Mouse (Mus musculus) stomach, embryonic 15.5 days (tissue): ENCODE measurements around the gene Lcn2. TPM values are rescaled to one million over a fixed set of nuclear protein-coding genes. Genes with fewer than 3 reads are reported as not detected.
"Not testable (repeated sequence)": the region's sequence is repeated elsewhere in the genome, so short reads cannot be mapped to it uniquely, and the experiment has no call there.

Experiments
- ATAC-seq: fragments of 200-750 bp; cut with Nextera tagmentation; 2 replicates; pipeline ENCODE4 v1.8.0; 2017; ENCODE audit warnings: low read depth, moderate number of reproducible peaks, moderate TSS enrichment; ENCODE audit not compliant: insufficient read depth, low FRiP score
- H3K27ac ChIP-seq: fragments of 300-500 bp; sonication (generic); 2 replicates; pipeline ENCODE4 v1.5.1; 2015; ENCODE audit warnings: mild to moderate bottlenecking, inconsistent platforms
- H3K27me3 ChIP-seq: fragments of 300-500 bp; sonication (generic); replicated peaks from 2 replicates; pipeline ENCODE4 v1.6.1; 2015; ENCODE audit warnings: inconsistent platforms
- H3K36me3 ChIP-seq: fragments of 300-500 bp; sonication (generic); 2 replicates; pipeline ENCODE4 v1.6.1; 2015; ENCODE audit warnings: inconsistent platforms
- H3K4me1 ChIP-seq: fragments of 300-500 bp; sonication (generic); 2 replicates; pipeline ENCODE4 v1.6.1; 2015; ENCODE audit warnings: inconsistent platforms
- H3K4me2 ChIP-seq: fragments of 300-500 bp; sonication (generic); 2 replicates; pipeline ENCODE4 v1.6.1; 2015; ENCODE audit warnings: mild to moderate bottlenecking, inconsistent platforms
- H3K4me3 ChIP-seq: fragments of 300-500 bp; sonication (generic); replicated peaks from 2 replicates; pipeline ENCODE4 v1.5.1; 2015; ENCODE audit warnings: inconsistent platforms
- H3K9ac ChIP-seq: fragments of 300-500 bp; sonication (generic); 2 replicates; pipeline ENCODE4 v1.6.1; 2015; ENCODE audit warnings: inconsistent platforms
- H3K9me3 ChIP-seq: fragments of 300-500 bp; sonication (generic); 2 replicates; pipeline ENCODE4 v1.6.1; 2016; ENCODE audit warnings: inconsistent platforms
- WGBS: fragments of 180-500 bp; shearing (Covaris S2); methylation state at CpG from one replicate; pipeline ENCODE4 v1.1.7; 2015; 5-methylcytosine and 5-hydroxymethylcytosine counted together
- polyA plus RNA-seq: library from polyadenylated mRNA; unstranded; fragments of >200 nt; fragmentation: Nextera tagmentation; extraction: Ambion mirVana; gene quantifications from 2 replicates; pipeline ENCODE4 v1.2.1, GENCODE M21; 2015

Lcn2 gene
- polyA plus RNA-seq, 1 experiment from 2014 or later = 30.7 TPM

DNA sequence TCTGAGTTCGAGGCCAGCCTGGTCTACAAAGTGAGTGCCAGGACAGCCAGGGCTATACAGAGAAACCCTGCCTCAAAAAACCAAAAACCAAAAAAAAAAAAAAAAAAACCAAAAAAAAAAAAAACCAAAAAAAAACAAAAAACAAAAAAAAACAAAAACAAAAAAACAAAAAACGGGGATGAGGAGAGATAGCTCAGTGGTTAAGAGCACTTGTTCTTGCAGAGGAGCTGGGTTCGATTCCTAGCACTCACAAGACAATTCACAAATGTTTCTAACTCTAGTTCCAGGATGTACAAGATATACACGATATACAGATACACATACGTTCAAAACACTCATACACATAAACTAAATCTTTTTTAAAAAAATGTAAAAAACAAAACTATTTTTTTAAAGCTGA, 25.8 kb downstream of the Lcn2 start:
- not testable (repeated sequence) for H3K27me3 ChIP-seq, H3K9me3 ChIP-seq, ATAC-seq, H3K36me3 ChIP-seq
- peak overlapping the region; percentile 66 for H3K4me3 ChIP-seq
- H3K4me2 ChIP-seq = peak overlapping the region; percentile 84
- WGBS = 41% methylated on average over 5 of the region's 5 CpGs
- peak overlapping the region; percentile 91 for H3K27ac ChIP-seq
- peak overlapping the region; percentile 70 for H3K9ac ChIP-seq
- peaks cover 24% of the 10 kb centered on the region for H3K4me1 ChIP-seq

DNA sequence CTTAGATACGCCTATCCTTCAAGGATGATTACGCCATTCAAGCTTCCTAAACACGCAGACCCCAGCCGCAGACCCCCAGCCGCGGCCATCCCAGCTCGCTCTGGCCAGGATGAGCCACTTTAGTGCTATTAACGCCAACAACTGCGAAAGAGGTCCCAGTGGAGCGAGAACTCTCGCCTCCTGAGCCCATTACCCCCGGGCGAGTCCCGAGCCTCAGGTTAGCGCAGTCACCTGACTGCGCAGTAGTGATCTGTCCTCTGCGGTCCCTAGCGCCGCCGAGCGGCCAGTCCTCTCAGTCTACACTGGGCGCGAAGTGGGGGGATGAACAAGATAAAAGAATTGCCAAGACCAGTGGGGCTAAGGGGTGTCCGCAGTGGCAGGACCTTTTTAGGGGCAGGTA, 26.6 kb downstream of the Lcn2 start:
- no peaks in the 10 kb centered on the region for H3K27me3 ChIP-seq
- ATAC-seq = peak; percentile 75
- H3K4me1 ChIP-seq = peaks cover 24% of the 10 kb centered on the region
- H3K4me3 ChIP-seq = peak overlapping the region; percentile 42
- peak overlapping the region; percentile 48; the same call in 1 of the 2 replicates for H3K27ac ChIP-seq
- H3K9me3 ChIP-seq = no peaks in the 10 kb centered on the region
- H3K4me2 ChIP-seq = peak overlapping the region; percentile 87
- WGBS = 3% methylated on average over 24 of the region's 24 CpGs
- H3K9ac ChIP-seq = no peak overlapping the region
- peaks cover 5% of the 10 kb centered on the region; the same call in 1 of the 2 replicates for H3K36me3 ChIP-seq

DNA sequence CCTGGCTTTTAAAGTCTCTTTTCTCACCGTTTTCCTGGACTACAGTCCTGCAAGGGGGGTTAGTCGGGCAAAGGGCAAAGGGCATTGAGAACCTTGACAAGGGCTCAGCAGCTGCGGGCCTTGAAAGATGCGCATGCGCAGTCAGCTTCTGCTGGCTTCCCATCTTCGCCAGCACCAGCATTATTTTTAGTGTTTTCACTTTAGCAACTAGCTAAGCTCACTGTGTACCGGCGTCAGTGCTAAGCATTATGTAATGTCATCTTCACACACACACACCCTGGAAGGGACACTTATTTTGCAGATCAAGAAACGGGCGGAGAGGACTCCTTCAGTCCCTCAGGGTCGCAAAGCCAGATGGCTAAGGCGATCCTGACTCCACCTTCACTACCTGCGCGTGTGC, 27.3 kb downstream of the Lcn2 start:
- Histone ChIP-seq H3K4me1 (peaks cover 24% of the 10 kb centered on the region), H3K4me2 (peak overlapping the region; percentile 87), H3K36me3 (peaks cover 2% of the 10 kb centered on the region; the same call in 1 of the 2 replicates), H3K27ac (peak overlapping the region; percentile 48; the same call in 1 of the 2 replicates), H3K4me3 (peak overlapping the region; percentile 42), H3K9ac (no peak overlapping the region), H3K27me3 (no peaks in the 10 kb centered on the region), H3K9me3 (no peaks in the 10 kb centered on the region)
- ATAC-seq = no peak
- 7% methylated on average over 14 of the region's 14 CpGs for WGBS

DNA sequence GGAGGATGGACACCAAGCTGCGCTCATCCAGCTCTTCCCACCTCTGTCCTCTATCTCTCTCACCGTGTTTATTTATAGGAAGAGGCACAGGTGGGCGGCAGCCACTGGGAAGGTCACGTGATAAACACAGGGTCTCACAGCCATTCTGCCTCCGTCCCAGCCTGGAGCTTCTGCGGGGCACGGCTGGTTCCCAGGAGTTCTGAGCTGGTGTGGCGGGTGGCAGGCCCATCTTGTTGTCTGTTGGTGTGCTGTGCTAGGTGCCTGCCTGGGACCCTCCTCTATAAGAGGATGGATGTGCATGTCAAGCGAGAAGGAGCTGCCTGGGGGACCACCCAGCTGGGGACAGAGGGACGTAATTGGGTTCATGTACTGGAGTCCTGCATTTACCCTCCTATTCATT, 29.7 kb downstream of the Lcn2 start:
- no peak for ATAC-seq
- WGBS = 51% methylated on average over 10 of the region's 10 CpGs
- H3K9me3 ChIP-seq = no peaks in the 10 kb centered on the region
- H3K27ac ChIP-seq = no peak overlapping the region
- no peak overlapping the region for H3K9ac ChIP-seq
- no peaks in the 10 kb centered on the region for H3K27me3 ChIP-seq
- H3K4me2 ChIP-seq = no peak overlapping the region
- H3K4me3 ChIP-seq = no peak overlapping the region
- no peaks in the 10 kb centered on the region for H3K36me3 ChIP-seq
- peaks cover 14% of the 10 kb centered on the region for H3K4me1 ChIP-seq

DNA sequence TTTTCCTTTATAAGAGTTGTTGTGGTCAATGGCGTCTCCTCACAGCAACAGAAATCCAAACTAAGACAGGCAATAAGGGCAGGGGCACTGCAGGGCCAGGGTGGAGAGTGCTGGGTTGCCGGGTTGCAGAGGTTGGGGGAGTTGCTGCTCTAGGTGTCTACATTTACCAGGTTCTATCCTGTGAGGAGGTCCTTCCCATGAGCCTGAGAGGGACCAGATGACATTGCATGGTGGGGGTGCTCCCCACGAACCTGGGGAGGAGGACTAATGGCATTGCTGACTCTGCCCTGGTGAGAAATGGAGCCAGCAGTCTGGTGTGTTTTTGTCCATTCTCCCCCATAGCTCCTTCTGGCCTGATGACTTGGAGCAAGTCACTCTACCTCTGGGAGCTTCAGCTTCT, 30.3 kb downstream of the Lcn2 start:
- Histone ChIP-seq H3K4me1 (peaks cover 18% of the 10 kb centered on the region), H3K4me3 (no peak overlapping the region), H3K4me2 (no peak overlapping the region), H3K27ac (no peak overlapping the region), H3K9me3 (no peaks in the 10 kb centered on the region), H3K9ac (no peak overlapping the region), H3K36me3 (no peaks in the 10 kb centered on the region), H3K27me3 (no peaks in the 10 kb centered on the region)
- ATAC-seq = no peak
- WGBS = 73% methylated on average over 3 of the region's 3 CpGs

DNA sequence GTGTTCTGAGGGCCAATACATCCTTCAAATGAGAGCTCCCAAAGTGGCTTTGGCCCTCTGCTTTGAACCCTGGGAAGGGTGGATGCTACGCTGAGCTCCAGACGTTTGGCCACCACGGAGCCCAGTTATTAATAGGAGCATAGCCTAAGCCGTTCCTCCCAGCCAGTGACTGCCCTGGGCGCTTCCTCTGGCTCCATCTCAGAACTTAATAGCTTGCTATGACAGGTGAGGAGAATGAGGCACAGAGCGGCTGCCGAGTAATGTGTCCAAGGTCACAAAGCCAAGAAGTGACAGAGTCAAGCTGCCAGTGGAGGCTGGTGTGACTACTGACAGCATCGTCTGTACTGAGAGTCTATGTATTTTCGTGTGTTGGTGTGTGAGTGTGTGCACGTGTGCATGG, 31.8 kb downstream of the Lcn2 start:
- Histone ChIP-seq H3K27ac (no peak overlapping the region), H3K4me1 (peaks cover 24% of the 10 kb centered on the region), H3K4me3 (no peak overlapping the region), H3K9me3 (no peaks in the 10 kb centered on the region), H3K36me3 (no peaks in the 10 kb centered on the region), H3K9ac (no peak overlapping the region), H3K4me2 (no peak overlapping the region), H3K27me3 (no peaks in the 10 kb centered on the region)
- ATAC-seq = no peak
- WGBS = 64% methylated on average over 10 of the region's 10 CpGs

DNA sequence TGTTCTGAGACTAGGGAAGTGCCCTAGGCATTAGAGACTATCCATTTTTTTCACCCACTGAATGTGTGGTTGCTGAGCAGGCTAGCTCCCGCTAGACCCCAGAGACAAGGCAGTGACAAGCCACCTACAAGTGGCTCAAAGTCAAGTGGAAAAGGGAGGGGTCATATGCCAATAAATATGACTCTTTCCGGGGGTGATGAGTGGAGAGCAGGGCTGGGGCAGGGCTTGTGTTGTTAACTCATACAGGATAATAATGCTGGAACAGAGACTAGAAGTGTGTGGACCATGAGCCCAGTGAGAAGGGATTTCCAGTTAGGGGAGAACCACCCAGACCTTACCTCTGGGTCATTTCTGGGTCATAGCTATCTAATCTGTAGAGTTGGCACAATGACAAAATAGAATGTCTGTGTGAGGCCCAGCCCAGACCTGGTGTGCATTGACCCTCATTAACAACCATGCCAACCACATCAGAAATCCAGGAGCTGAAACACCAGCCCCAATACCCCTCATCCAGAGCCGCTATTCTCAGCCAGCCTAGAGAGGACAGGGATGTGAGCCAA, 33.6 kb downstream of the Lcn2 start:
- no peak overlapping the region for H3K4me3 ChIP-seq
- H3K36me3 ChIP-seq = no peaks in the 10 kb centered on the region
- no peak for ATAC-seq
- H3K9ac ChIP-seq = no peak overlapping the region
- peaks cover 23% of the 10 kb centered on the region for H3K4me1 ChIP-seq
- 73% methylated on average over 3 of the region's 3 CpGs for WGBS
- peak overlapping the region; percentile 41; the same call in 1 of the 2 replicates for H3K27ac ChIP-seq
- no peaks in the 10 kb centered on the region for H3K9me3 ChIP-seq
- peak overlapping the region; percentile 99; the same call in 1 of the 2 replicates for H3K4me2 ChIP-seq
- 0 out of 2 replicates have a peak, but pooled peaks cover 3% of the 10 kb centered on the region for H3K27me3 ChIP-seq

DNA sequence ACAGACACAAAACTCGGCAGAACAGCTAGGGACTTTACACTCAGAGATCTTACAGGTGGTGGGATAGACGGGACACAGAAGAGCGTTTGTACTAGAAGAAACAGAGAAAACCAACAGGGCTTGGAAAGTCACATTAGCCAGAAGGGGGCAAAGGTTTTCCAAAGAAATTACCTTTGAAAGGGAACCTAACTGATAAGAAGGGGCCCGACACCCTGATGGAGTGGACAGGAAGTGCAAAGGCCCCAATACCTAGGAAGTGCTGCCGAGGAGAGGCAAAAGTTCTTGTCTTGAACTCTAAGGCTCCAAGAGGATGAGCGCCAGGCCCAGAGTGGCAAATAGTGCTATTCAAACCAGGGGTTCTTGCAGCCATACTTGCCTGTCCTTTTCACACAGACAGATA, 34.2 kb downstream of the Lcn2 start:
- peak overlapping the region; percentile 41; the same call in 1 of the 2 replicates for H3K27ac ChIP-seq
- no peak for ATAC-seq
- peaks cover 23% of the 10 kb centered on the region for H3K4me1 ChIP-seq
- no peak overlapping the region for H3K9ac ChIP-seq
- peak overlapping the region; percentile 99 for H3K4me2 ChIP-seq
- H3K9me3 ChIP-seq = no peaks in the 10 kb centered on the region
- no peak overlapping the region for H3K4me3 ChIP-seq
- H3K36me3 ChIP-seq = no peaks in the 10 kb centered on the region
- 0 out of 2 replicates have a peak, but pooled peaks cover 3% of the 10 kb centered on the region for H3K27me3 ChIP-seq
- 45% methylated on average over 6 of the region's 6 CpGs for WGBS

DNA sequence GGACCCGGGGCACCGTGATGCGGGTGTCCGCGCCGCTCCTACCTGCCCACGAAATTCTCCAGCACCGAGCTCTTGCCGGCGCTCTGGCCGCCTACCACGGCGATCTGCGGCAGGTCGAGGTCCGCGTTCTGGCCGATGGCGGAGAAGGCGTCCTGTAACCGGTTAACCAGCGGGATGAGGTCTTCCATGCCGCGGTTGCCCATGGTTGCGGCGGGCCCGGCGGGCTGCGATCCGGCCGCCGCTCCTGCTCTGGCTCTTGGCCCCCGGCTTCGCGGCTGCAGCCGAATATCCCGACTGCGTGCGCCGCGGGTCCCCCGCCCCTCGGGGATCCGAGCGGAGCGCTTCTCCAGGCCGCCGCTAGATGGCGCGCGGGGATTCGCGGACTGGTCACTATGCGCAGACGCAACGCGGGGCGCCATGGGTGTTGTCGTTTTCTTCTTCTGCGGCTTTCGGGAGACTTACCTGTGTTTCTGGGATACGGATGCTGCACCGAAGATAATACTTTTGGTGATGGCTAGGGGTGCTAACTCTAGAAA, 35.0 kb downstream of the Lcn2 start, which contains the start of gene Dnm1:
Gene Dnm1, minus strand, starts transcription at position 332 of the 536 bp plus-strand sequence.
- no peaks in the 10 kb centered on the region for H3K9me3 ChIP-seq
- peak within 1 kb of the TSS; percentile 60 for H3K9ac ChIP-seq
- H3K27ac ChIP-seq = peak within 1 kb of the TSS; percentile 48; the same call in 1 of the 2 replicates
- no peaks in the 10 kb centered on the region for H3K36me3 ChIP-seq
- peaks cover 23% of the 10 kb centered on the region for H3K4me1 ChIP-seq
- H3K4me2 ChIP-seq = peak within 1 kb of the TSS; percentile 99
- peak; percentile 63; the same call in 1 of the 2 replicates for ATAC-seq
- 0 out of 2 replicates have a peak, but pooled peaks cover 3% of the 10 kb centered on the region for H3K27me3 ChIP-seq
- WGBS = under 1% methylated on average over 58 of the region's 63 CpGs
- peak within 1 kb of the TSS; percentile 67 for H3K4me3 ChIP-seq

DNA sequence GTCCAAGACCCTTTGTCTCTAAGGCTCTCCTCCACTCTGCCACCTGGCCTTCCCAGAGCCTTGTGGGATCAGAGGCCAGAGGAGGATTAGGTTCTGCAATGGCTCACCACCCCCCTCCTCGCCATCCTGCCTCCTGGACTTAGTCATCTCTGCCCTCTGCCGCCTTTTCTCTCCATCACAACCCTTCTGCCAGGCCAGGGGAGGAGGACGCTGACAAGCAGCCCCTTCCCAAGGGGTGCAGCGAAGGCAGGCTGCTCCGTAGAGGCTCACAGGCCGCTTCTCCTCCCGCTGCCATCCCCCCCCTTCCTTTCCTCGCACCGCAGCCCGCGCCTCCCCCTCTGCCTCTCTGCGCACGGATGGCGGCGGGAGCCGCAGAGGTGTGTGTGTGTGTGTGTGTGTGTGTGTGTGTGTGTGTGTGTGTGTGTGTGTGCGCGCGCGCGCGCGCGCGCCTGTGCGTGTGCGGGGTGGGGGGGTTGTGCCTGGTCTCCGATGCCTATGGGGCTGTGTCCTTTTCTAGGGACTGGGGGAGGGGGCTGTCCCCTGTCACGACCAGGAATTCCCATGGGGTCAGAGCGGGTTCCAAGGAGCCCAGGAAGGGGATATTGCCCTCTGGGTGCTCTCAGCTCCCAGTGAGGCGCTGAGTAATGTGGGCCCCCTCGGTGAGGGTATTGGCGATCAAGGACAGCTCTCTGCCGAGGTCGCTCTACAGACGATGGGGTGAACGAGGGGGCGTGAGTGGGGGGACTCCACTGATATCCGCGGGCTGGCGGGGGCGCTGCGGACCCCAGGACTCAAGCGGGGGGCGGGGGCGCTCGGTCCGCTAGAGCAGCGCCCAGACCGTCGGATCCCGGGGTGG, 35.7 kb downstream of the Lcn2 start, which contains the start of gene Ciz1:
Gene Ciz1, plus strand, starts transcription at position 177 of the 856 bp plus-strand sequence.
- H3K9me3 ChIP-seq = no peaks in the 10 kb centered on the region
- peaks cover 23% of the 10 kb centered on the region for H3K4me1 ChIP-seq
- ATAC-seq = peak; percentile 6; the same call in 1 of the 2 replicates
- H3K27ac ChIP-seq = peak within 1 kb of the TSS; percentile 48; the same call in 1 of the 2 replicates
- H3K4me3 ChIP-seq = peak within 1 kb of the TSS; percentile 67
- H3K27me3 ChIP-seq = 0 out of 2 replicates have a peak, but pooled peaks cover 3% of the 10 kb centered on the region
- H3K4me2 ChIP-seq = peak within 1 kb of the TSS; percentile 99
- H3K9ac ChIP-seq = peak within 1 kb of the TSS; percentile 60
- no peaks in the 10 kb centered on the region for H3K36me3 ChIP-seq
- 1% methylated on average over 44 of the region's 52 CpGs for WGBS

DNA sequence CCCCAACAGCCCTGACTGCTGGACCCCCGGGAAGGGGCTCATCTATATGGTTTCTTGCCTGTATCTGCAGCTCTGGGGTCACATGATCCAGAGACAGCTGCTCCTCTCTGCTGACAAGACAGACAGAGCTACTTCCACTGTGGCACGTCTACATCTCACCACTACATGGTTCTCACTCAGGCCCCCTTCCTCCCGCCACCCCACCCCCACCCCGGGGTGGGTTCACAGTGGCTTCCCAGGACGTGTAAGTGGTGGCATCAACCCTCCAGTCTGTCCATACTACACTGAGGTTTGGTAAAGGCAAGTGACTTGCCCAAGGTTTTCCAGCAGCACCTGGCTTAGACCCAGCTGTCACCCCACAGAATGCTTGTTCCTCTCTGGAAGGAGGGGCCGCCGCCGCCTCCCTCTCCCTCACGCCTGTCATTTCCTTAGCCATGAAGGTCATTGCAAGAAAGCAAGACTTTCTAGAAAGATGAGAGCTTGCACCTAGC, 36.5 kb downstream of the Lcn2 start:
- Histone ChIP-seq H3K4me2 (peak overlapping the region; percentile 99), H3K9ac (no peak overlapping the region; the same call in 1 of the 2 replicates), H3K4me1 (peaks cover 23% of the 10 kb centered on the region), H3K9me3 (no peaks in the 10 kb centered on the region), H3K4me3 (peak overlapping the region; percentile 67), H3K36me3 (no peaks in the 10 kb centered on the region), H3K27me3 (0 out of 2 replicates have a peak, but pooled peaks cover 3% of the 10 kb centered on the region), H3K27ac (no peak overlapping the region)
- ATAC-seq = no peak
- 48% methylated on average over 9 of the region's 9 CpGs for WGBS
